Mouse (Mus musculus) small intestine, adult 2 months (tissue): ENCODE data around the gene Csmd2. TPM values are rescaled to one million over a fixed set of nuclear protein-coding genes. Genes with fewer than 3 reads are reported as not detected.

Source experiments
- H3K27ac ChIP-seq: fragments of 200-500 bp; 2 replicates; pipeline ENCODE4 v1.5.1; 2012; ENCODE audit warnings: low read depth, low read length, control low read depth, inconsistent platforms; ENCODE audit not compliant: insufficient read depth
- H3K27me3 ChIP-seq: fragments of 200-500 bp; 2 replicates; pipeline ENCODE4 v1.6.1; 2012; ENCODE audit warnings: mild to moderate bottlenecking, moderate library complexity, low read length, inconsistent platforms; ENCODE audit not compliant: control insufficient read depth, insufficient read depth
- H3K36me3 ChIP-seq: fragments of 200-500 bp; 2 replicates; pipeline ENCODE4 v1.6.1; 2012; ENCODE audit warnings: mild to moderate bottlenecking, low read length, control low read depth, inconsistent platforms; ENCODE audit not compliant: control insufficient read depth, insufficient read depth
- H3K4me1 ChIP-seq: fragments of 200-500 bp; 2 replicates; pipeline ENCODE4 v1.6.1; 2012; ENCODE audit warnings: low read length, inconsistent platforms, mixed read lengths; ENCODE audit not compliant: control insufficient read depth, insufficient read depth, insufficient read length
- H3K4me3 ChIP-seq: fragments of 200-500 bp; 2 replicates; pipeline ENCODE4 v1.5.1; 2012; ENCODE audit warnings: low read depth, mild to moderate bottlenecking, control low read depth, inconsistent platforms, low read length, moderate library complexity
- CTCF ChIP-seq: fragments of 200-500 bp; IDR thresholded peaks from 2 replicates; pipeline ENCODE4 v1.5.1; 2012; ENCODE audit warnings: low read depth, mild to moderate bottlenecking, control low read depth, inconsistent platforms, low read length, moderate library complexity, mixed read lengths; ENCODE audit not compliant: insufficient replicate concordance, insufficient read length; ENCODE audit errors: extremely low read depth
- POLR2A ChIP-seq: fragments of 200-500 bp; IDR thresholded peaks from 2 replicates; pipeline ENCODE4 v1.6.1; 2012; ENCODE audit warnings: low read depth, mild to moderate bottlenecking, control low read depth, inconsistent platforms, low read length, moderate library complexity
- WGBS: fragments of 180-500 bp; shearing (Covaris S2); methylation state at CpG from one replicate; pipeline ENCODE4 v1.1.7; 2018; 5-methylcytosine and 5-hydroxymethylcytosine counted together
- polyA plus RNA-seq: library from polyadenylated mRNA; depleted of rRNA; stranded (reverse); fragments of >200 nt; gene quantifications from 2 replicates; pipeline ENCODE4 v1.2.3, GENCODE M21; 2012

Gene Csmd2
- polyA plus RNA-seq, 1 experiment: 0.01 TPM

DNA sequence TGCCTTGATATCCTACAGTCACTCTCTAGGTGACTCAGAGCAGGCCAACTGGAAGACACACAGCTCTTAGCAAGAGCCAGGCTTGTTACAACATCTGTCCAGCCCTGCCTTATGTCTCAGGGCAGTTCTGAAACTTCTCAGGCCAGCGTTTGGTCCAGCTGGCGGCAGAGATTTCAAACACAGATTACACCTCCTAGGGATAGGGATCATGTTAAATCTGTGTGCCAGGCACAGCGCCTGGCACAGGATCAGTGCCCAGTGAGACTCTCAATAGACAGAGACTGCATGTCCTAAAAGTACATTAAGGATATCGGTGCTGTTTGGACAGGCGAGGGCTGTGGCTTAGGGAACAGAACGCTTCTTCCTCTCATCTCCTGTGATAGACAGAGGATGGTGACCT, 385.5 kb downstream of the Csmd2 start:
- TF ChIP-seq CTCF (no peak), POLR2A (no peak)
- Histone ChIP-seq H3K4me1 (no peaks in the 10 kb centered on the region), H3K36me3 (no peaks in the 10 kb centered on the region), H3K4me3 (no peak overlapping the region), H3K27ac (no peak overlapping the region), H3K27me3 (no peaks in the 10 kb centered on the region)
- WGBS: 75% methylated on average over 6 of the region's 6 CpGs

DNA sequence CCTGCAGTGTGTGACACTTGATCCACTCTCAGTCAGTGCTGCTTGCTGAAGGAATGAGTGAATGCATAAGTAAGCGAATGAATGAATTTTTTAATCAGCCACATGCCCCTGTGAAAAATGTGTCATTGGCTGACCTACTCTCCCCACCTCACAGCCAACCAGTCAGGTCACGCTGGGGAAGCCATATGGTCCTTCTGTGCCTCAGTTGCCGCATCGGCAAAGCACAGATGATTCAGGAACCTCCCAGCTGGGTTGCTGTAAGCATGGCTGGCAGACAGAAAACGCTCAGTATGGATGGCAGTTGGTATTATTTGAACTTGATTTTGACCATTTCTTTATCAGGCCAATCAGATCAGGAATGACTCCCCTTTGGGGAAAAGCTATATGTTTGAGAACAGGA, 386.4 kb downstream of the Csmd2 start:
- Histone ChIP-seq H3K4me1 (no peaks in the 10 kb centered on the region), H3K27ac (no peak overlapping the region), H3K27me3 (no peaks in the 10 kb centered on the region), H3K36me3 (no peaks in the 10 kb centered on the region), H3K4me3 (no peak overlapping the region)
- WGBS: 85% methylated on average over 5 of the region's 5 CpGs
- no peak for TF ChIP-seq POLR2A
- no peak for TF ChIP-seq CTCF

DNA sequence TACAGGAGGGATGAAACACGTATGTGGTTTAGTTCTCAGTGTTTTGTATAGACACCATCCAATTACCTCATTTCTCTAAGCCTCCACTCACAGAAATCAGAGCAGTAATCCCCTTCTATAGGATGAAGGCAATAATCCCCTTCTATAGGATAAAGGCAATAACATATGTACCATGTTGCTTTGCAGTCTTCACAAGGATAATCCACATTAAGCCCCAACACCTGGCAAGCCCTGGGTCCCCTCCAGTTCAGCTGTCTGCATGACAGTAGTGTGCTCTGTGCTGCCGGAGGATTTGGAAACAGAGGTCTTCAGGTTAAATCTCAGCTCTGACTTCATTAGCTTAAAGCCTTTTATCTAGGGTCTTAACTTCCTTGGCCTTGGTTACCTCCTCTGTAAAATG, 391.3 kb downstream of the Csmd2 start:
- H3K27me3 ChIP-seq: no peaks in the 10 kb centered on the region
- no peaks in the 10 kb centered on the region for H3K36me3 ChIP-seq
- no peak overlapping the region for H3K4me3 ChIP-seq
- no peak overlapping the region for H3K27ac ChIP-seq
- TF ChIP-seq POLR2A (no peak), CTCF (no peak)
- 79% methylated on average over 2 of the region's 2 CpGs for WGBS
- no peaks in the 10 kb centered on the region for H3K4me1 ChIP-seq

DNA sequence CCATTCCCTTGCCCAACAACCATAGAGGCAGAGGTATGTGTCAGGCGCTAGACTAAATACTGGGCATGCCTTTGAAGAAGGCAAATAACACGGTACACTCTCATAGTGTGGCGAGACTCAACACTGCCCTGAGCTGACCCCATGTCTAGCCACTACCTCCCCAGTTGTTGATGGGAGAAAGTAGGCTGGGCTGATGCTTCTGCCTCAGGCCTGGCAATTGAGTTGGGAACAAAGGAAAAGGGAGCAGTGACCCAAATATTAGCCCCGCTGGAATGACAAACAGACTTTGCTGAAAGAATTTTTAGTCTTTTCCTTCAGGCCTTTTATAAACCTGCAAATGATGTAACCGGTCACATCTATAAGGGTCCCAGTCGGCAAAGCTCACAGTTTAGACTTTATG, 393.7 kb downstream of the Csmd2 start:
- TF ChIP-seq POLR2A (no peak), CTCF (no peak)
- H3K4me3 ChIP-seq: no peak overlapping the region
- H3K36me3 ChIP-seq: no peaks in the 10 kb centered on the region
- 70% methylated on average over 6 of the region's 6 CpGs for WGBS
- H3K27ac ChIP-seq: no peak overlapping the region
- no peaks in the 10 kb centered on the region for H3K27me3 ChIP-seq
- H3K4me1 ChIP-seq: no peaks in the 10 kb centered on the region

DNA sequence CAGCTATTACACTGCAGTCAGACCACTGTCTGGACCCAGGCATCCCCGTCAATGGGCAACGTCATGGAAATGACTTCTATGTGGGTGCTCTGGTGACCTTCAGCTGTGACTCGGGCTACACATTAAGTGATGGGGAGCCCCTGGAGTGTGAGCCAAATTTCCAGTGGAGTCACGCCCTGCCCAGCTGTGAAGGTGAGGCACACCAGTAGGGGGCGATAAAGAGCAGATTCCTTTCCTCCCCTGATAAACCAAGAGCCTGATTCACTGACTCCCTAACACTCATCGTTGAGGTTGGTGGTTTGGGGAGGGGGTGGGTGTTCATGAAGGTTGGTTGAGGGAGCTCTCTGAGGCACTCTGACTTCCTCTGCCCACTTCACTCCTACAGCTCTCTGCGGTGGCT, 396.1 kb downstream of the Csmd2 start:
- no peaks in the 10 kb centered on the region for H3K27me3 ChIP-seq
- WGBS: 87% methylated on average over 7 of the region's 7 CpGs

DNA sequence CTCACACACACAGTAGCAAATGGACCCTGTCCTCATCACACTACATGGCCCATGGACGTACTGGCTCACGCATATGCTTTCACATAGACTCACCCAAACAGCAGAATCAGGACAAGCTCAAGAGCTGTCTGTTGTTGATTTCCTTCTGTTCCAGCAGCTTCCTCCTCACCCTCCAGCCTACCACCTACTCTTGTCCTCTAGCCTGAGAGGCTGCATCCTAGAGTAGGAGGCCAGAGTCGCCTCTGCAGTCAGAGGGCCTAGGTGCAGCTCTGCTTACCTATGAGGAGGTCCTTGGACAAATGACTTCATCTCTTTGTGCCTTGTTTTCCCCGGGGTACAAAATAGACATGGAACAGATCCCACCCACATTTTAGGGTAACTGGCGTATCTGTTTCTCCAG, 403.8 kb downstream of the Csmd2 start:
- no peaks in the 10 kb centered on the region for H3K36me3 ChIP-seq
- no peaks in the 10 kb centered on the region for H3K27me3 ChIP-seq
- 84% methylated on average over 5 of the region's 5 CpGs for WGBS

More for the DNA sequence above, 396.1 kb downstream of the Csmd2 start:
- TF ChIP-seq CTCF: no peak
- TF ChIP-seq POLR2A: no peak
- no peaks in the 10 kb centered on the region for H3K36me3 ChIP-seq
- no peak overlapping the region for H3K27ac ChIP-seq
- H3K4me1 ChIP-seq: no peaks in the 10 kb centered on the region
- no peak overlapping the region for H3K4me3 ChIP-seq

DNA sequence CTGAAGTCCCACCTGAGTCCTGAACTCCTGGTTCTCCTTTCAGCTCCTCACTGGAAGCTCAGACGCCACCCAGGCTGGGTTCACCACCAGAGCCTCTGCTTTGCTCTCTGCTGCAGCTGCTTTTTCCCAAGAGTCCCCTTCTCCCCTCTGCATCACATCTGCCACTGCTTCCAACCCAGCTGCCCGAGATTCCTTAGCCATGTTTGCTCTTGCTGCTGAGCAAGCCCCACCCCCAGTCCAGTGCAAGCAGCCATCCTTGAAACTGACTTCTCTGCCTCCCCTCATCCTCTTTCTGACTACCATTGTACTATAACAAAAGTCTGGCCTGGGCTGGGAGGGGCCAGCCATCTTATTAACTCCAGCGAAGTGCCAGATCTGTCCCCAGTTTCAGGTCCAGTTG, 404.6 kb downstream of the Csmd2 start:
- Histone ChIP-seq H3K4me1 (no peaks in the 10 kb centered on the region), H3K27ac (no peak overlapping the region), H3K4me3 (no peak overlapping the region), H3K27me3 (no peaks in the 10 kb centered on the region), H3K36me3 (no peaks in the 10 kb centered on the region)
- TF ChIP-seq CTCF (no peak), POLR2A (no peak)
- 40% methylated on average over 3 of the region's 3 CpGs for WGBS

More for the DNA sequence above, 403.8 kb downstream of the Csmd2 start:
- Histone ChIP-seq H3K4me3 (no peak overlapping the region), H3K27ac (no peak overlapping the region), H3K4me1 (no peaks in the 10 kb centered on the region)
- TF ChIP-seq POLR2A (no peak), CTCF (no peak)

DNA sequence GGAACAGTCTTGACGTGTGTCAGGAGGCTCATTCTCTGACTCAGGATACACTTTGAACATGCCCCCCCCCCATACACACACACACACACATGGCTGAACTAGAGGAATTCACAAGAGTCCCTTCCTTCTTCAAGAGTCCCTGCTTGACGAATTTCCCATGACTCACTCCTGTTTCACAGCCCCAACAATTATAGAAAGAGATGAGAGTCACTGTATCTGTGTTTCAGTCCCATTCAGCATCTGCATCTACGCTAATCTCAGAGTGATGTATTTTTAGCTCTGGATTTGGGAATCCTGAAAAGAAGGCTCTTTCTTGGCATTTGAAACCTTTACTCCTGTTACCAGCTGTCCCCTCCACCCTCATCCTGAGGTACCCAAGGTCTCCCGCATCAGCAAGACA, 406.2 kb downstream of the Csmd2 start:
- WGBS: 79% methylated on average over 4 of the region's 4 CpGs
- Histone ChIP-seq H3K27me3 (no peaks in the 10 kb centered on the region), H3K4me1 (no peaks in the 10 kb centered on the region), H3K27ac (no peak overlapping the region), H3K36me3 (no peaks in the 10 kb centered on the region), H3K4me3 (no peak overlapping the region)
- TF ChIP-seq POLR2A: no peak
- TF ChIP-seq CTCF: no peak
